Mouse (Mus musculus) cortical plate, adult 2 months (tissue): Measurements from ENCODE around the gene Pou5f1.

Experiments used
- CTCF ChIP-seq: fragments of 200-500 bp; IDR thresholded peaks from 2 replicates; pipeline ENCODE4 v1.5.1; 2011; ENCODE audit warnings: mild to moderate bottlenecking, control low read depth, low read length; ENCODE audit not compliant: insufficient read depth; ENCODE audit errors: extremely low read depth
- POLR2A ChIP-seq: fragments of 200-500 bp; IDR thresholded peaks from 2 replicates; pipeline ENCODE4 v1.6.1; 2011; ENCODE audit warnings: mild to moderate bottlenecking, low read length, control low read depth; ENCODE audit not compliant: insufficient read depth; ENCODE audit errors: extremely low read depth

DNA sequence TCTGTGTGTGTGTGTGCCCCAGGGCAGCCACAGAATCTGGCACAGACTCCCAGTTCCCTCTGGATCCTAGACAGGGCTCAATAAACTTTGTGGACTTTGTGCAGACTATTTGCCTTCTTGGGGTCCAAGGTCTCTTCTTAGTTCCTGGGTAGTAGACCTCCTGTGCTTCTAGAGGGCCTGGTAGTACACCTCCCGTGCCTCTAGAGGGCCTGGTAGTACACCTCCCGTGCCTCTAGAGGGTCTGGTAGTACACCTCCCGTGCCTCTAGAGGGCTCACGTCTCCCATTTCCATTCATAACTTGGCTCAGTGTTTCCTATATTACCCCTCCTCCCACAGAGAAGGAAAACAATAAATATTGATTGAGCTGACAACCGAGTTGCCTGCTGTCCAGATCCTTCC, 51.0 kb downstream of the Pou5f1 start:
- TF ChIP-seq CTCF, result peak; percentile 79
- TF ChIP-seq POLR2A, result no peak
